Mouse (Mus musculus): Measurements from ENCODE around the gene Ccdc121.

The Ccdc121 gene

DNA sequence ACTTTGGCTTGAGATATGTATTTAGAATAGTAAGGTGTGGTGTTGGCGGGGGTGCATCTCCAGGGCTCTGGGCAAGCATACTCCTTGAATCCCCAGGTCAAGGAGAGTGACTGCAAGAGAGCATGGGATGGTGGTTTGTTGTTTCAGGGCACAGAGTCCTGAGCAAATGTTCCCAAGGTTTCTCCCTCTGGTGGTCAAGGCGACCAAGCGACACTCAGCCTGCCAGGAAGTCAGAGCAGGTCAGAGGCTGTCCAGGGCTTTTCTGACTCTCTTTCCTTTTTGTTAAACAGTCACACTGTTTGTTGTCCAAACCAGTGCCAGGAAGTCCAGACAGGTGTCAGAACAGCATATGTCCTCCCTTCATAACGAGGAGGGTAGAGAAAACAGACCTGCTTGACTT is at the start of gene Ccdc121:
Gene Ccdc121, minus strand, starts transcription at position 145 of the 400 bp plus-strand sequence.
- DNase-seq = no peak

DNA sequence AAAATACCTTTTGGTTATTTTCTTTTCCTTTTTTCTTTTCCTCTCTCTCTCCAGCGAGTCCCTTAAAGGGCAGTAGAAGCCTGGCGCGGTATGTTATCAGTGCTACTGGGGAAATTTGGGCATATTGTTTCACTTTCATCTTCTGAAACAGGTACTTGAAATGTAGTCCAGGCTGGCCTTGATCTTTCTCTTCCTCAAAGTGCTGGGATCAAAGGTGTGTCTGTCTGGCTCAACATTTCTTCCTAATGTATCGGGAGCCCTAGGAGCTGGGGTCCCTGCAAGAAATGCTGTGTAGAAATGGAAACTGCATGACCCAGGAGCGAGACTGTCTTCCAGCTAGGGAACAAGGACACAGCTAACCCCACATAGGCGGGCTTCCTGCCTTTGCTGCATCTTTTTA is 49.1 kb upstream of the Ccdc121 start:
- DNase-seq = no peak

DNA sequence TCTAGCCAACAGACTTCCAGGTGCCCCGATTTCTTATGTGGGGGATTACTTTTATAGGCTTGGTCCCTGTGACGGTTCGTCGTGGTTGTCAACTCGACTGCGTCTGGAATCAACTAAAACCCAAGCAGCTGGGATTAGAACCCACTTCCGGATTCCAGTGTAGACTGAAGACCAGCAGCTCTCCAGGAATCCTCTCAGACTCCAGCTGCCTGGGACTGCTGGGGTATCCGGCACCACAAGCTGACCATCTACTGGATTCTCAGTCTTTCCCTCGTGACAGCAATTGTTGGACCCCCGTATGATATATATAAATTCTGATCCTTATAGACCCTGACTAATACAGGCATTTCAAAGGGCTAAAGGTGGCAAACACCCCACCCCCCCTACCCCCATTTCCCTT is 48.4 kb upstream of the Ccdc121 start:
- DNase-seq = no peak

GRCm38 (mm10) chr1:181555475-181555874 is 44.2 kb upstream of the Ccdc121 start:
- DNase-seq = no peak

- no peak for DNase-seq
Observed at GRCm38 (mm10) chr1:181552533-181553410, 41.5 kb upstream of the Ccdc121 start.

- DNase-seq = no peak
Observed at GRCm38 (mm10) chr1:181550826-181551225, 39.6 kb upstream of the Ccdc121 start.

DNA sequence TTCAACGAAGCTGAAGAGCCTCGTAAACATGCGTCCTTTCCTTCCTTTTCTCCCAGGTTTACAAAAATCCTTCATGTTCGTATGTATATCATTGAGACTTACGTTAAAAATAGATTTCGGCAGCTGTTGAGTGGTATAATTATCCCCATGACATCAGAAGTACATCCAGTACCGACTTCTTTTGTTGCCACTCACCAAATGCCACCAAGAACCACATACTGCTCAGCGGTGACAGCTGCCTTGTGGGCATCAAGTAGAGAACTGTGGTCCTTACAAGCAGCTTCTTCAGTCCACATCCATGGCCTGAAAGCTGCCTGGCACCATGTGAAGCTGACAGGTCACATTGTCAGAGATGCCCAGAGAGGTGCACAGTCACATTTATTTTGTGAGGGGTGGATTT is 38.7 kb upstream of the Ccdc121 start:
- DNase-seq = no peak

GRCm38 (mm10) chr1:181545044-181545772 is 34.0 kb upstream of the Ccdc121 start:
- peak; percentile 42 for DNase-seq

DNA sequence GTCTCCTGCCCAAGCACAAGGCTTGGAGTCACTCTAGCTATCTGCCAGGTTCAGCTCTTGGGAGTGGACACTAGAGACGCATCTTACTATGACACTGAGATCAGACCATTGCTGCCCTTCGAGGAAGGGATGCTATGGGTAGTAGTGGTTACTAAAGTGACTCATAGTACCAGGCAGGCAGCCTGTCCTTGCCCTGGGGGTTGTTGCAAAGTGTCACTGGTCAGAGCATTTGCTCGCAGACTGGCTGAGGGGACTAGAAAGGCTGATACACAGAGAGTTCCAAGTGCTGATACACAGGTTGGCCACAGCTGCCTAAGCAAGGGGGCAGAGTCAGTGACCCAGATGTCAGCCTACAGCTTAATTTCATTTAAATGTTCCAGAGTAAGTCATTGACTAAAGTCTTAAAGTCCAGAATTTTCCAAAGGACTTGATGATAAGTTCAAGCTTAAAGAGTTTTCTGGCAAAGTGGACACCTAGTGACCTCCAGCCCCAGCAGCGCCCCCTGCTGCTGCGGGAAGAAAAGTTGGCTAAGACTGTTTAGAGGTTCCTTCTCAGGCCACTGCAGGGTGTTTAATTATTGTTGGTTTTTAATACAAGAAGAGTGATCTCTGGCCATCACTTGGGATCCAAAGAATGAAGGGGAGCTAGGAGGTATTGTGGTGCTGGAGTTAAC is 32.6 kb upstream of the Ccdc121 start:
- peak; percentile 31 for DNase-seq

GRCm38 (mm10) chr1:181539846-181540769 is 28.9 kb upstream of the Ccdc121 start:
- peak; percentile 64 for DNase-seq

DNA sequence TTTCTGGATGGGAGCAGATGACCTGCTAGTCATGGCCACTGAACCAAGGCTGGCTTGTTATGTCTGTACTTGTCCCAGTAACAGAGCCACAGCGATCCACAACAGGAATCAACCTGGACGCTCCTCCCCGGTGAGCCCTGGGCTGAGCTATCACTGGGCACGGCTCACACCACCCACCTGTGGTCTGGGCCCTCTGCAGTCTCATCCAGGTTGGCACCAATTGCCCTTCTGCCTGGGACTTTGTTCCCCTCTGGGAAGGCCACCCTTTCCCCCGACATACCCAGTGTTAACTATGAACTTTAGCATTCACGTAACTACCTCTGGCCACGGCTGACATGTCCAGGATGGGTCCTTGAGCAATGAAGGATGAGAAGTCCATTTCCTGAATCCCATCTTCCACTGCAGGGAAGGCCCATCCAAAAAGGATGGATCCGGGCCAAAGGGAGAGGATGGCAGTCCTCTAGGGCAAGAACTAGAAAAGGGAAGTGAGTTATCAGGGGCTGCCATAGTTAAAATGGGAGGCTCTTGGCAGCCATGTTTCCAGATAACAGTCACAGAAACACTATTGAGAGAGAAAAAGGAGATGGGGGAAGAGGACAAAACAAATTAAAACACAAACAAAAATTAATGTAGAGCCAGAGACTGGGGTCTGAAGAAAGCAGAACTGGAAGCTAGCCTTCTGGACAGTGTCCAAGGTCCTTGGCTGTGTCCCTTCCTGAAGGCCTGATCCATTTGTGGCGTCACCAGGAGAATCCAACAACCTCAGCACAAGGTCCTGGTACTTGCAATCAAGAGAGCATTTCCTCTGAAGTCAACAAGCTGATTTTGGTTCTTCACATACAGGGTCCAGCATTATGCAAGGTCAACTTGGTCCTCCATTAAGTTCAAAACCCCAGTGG is 26.6 kb upstream of the Ccdc121 start:
- DNase-seq = peak; percentile 51

GRCm38 (mm10) chr1:181535165-181535873 is 24.1 kb upstream of the Ccdc121 start:
- DNase-seq = peak; percentile 33

DNA sequence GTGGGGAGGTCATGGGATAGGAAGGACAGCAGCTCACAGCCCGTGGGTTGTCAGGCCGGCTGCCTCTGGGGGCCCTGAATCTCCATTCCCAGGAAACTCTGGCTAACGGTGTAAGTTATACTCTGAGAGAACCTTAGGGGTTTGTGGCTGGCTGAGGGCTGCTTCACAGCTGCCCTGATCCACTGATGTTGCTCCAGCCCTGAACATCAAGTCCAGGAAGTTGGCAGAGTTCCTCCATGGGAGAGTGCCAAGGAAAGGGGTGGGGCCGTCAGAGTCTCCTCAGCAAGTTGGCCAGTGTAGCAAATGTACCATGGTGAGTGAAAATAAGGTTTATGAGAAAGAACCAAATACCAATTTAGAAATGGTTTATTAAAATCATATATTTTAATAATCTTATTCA is 18.1 kb upstream of the Ccdc121 start:
- DNase-seq = peak; percentile 85

DNA sequence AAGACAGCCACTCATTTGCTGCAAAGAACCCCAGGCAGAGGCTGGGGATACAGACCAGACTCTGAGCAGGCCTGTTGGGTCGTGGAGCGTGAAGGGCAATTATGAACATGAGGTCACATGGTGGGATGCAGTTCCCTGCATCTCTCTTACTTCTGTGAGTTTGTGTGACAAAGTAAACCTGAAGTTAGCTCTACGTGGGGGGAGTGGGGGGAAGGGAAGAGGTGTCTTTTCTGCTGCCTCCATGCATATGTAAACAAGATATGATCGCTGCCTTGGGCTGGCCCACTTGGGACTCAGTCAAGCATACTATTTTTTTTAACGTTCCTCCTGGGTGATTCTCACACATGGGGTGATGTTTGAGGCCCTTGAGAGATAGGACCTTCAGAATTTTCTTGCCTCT is 14.7 kb upstream of the Ccdc121 start:
- no peak for DNase-seq

DNA sequence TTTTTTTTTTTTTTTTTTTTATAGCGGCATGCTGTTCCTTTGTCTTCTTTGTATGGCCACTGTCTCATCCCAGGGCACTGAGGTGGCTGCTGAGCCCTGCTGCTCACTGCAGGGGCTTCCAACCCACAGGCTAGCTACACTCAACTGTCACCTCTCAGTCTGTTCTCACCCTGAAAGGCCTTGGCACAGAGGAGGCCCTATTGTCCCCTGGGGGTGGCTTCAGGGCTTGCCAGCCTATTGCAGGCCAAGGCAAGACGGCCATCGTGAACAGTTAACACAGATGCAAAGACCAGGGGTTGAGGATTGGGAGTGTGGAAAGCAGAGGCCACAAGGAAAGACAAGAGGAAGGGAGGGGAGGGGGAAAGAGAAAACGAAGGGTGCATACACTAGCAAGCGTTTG is 12.6 kb upstream of the Ccdc121 start:
- DNase-seq = no peak

- no peak for DNase-seq
Observed at GRCm38 (mm10) chr1:181521401-181522091, 10.3 kb upstream of the Ccdc121 start.

GRCm38 (mm10) chr1:181519137-181519536 is 7.9 kb upstream of the Ccdc121 start:
- DNase-seq = no peak

DNA sequence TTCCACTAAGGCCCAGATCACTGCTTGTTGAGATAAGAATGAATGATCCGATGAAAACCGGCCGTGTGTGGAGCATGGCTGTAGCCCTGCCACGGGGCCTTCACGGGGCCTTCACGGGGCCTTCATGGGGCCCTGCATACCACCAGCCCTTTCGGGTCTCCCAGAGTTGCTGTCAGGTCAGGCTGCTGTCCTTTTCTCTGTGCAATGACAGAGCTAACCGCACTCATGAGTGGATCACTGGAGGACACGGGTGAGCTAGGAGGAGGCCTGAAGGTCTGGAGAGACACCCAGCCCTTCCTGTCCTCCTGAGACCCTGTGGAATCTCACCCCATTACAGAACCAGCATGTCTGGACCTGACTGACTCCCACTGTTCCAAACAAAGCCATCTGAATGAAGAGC is 6.8 kb upstream of the Ccdc121 start:
- no peak for DNase-seq

- DNase-seq = no peak
Observed at GRCm38 (mm10) chr1:181512430-181513129, 1.3 kb upstream of the Ccdc121 start.

All from kidney, adult 11 months (tissue).